Mouse (Mus musculus) lung, embryonic 15.5 days (tissue): ENCODE data around the gene Igfbp7. TPM values are rescaled to one million over a fixed set of nuclear protein-coding genes. Genes with fewer than 3 reads are reported as not detected.

Source experiments
- ATAC-seq: fragments of 200-750 bp; cut with Nextera tagmentation; 2 replicates; pipeline ENCODE4 v1.8.0; 2017; ENCODE audit warnings: moderate number of reproducible peaks, borderline replicate concordance; ENCODE audit not compliant: low FRiP score, low TSS enrichment; ENCODE audit errors: extremely low read depth
- H3K27ac ChIP-seq: fragments of 300-500 bp; sonication (generic); 2 replicates; pipeline ENCODE4 v1.5.1; 2015; ENCODE audit warnings: moderate library complexity, mild to moderate bottlenecking, inconsistent platforms
- H3K27me3 ChIP-seq: fragments of 300-500 bp; sonication (generic); 2 replicates; pipeline ENCODE4 v1.6.1; 2015; ENCODE audit warnings: inconsistent platforms
- H3K36me3 ChIP-seq: fragments of 300-500 bp; sonication (generic); 2 replicates; pipeline ENCODE4 v1.6.1; 2015; ENCODE audit warnings: inconsistent platforms
- H3K4me1 ChIP-seq: fragments of 300-500 bp; sonication (generic); 2 replicates; pipeline ENCODE4 v1.6.1; 2015; ENCODE audit warnings: inconsistent platforms
- H3K4me2 ChIP-seq: fragments of 300-500 bp; sonication (generic); 2 replicates; pipeline ENCODE4 v1.6.1; 2015; ENCODE audit warnings: inconsistent platforms, mild to moderate bottlenecking, moderate library complexity
- H3K4me3 ChIP-seq: fragments of 300-500 bp; sonication (generic); 2 replicates; pipeline ENCODE4 v1.5.1; 2015; ENCODE audit warnings: mild to moderate bottlenecking, inconsistent platforms
- H3K9ac ChIP-seq: fragments of 300-500 bp; sonication (generic); 2 replicates; pipeline ENCODE4 v1.6.1; 2015; ENCODE audit warnings: inconsistent platforms
- H3K9me3 ChIP-seq: fragments of 300-500 bp; sonication (generic); 2 replicates; pipeline ENCODE4 v1.6.1; 2016; ENCODE audit warnings: inconsistent platforms
- WGBS: fragments of 180-500 bp; shearing (Covaris S2); methylation state at CpG from one replicate; pipeline ENCODE4 v1.1.7; 2015; 5-methylcytosine and 5-hydroxymethylcytosine counted together
- polyA plus RNA-seq: library from polyadenylated mRNA; unstranded; fragments of >200 nt; fragmentation: Nextera tagmentation; extraction: Ambion mirVana; gene quantifications from 2 replicates; pipeline ENCODE4 v1.2.1, GENCODE M21; 2015

Gene Igfbp7
- polyA plus RNA-seq, 1 experiment from 2014 or later: 88.4 TPM

- Histone ChIP-seq H3K4me1 (peaks cover 30% of the 10 kb centered on the region), H3K36me3 (no peaks in the 10 kb centered on the region), H3K4me3 (no peak overlapping the region), H3K9ac (no peak overlapping the region), H3K27me3 (no peaks in the 10 kb centered on the region), H3K4me2 (no peak overlapping the region), H3K27ac (no peak overlapping the region), H3K9me3 (no peaks in the 10 kb centered on the region)
- ATAC-seq: no peak
- 71% methylated on average over 4 of the region's 4 CpGs for WGBS
These were observed 46.8 kb downstream of the Igfbp7 start for GRCm38 (mm10) chr5:77361006-77361405.

GRCm38 (mm10) chr5:77359971-77360370 lies 47.9 kb downstream of the Igfbp7 start:
- H3K4me2 ChIP-seq: no peak overlapping the region
- WGBS: 93% methylated on average over 4 of the region's 4 CpGs
- no peak overlapping the region for H3K27ac ChIP-seq
- no peak overlapping the region for H3K4me3 ChIP-seq
- H3K9me3 ChIP-seq: no peaks in the 10 kb centered on the region
- H3K36me3 ChIP-seq: no peaks in the 10 kb centered on the region
- ATAC-seq: no peak
- peaks cover 41% of the 10 kb centered on the region for H3K4me1 ChIP-seq
- no peaks in the 10 kb centered on the region for H3K27me3 ChIP-seq
- no peak overlapping the region for H3K9ac ChIP-seq

GRCm38 (mm10) chr5:77358347-77358746 lies 49.5 kb downstream of the Igfbp7 start:
- 0% methylated on average over 10 of the region's 10 CpGs for WGBS
- H3K27me3 ChIP-seq: no peaks in the 10 kb centered on the region
- H3K36me3 ChIP-seq: no peaks in the 10 kb centered on the region
- peak; percentile 72 for ATAC-seq
- H3K9me3 ChIP-seq: no peaks in the 10 kb centered on the region
- peak overlapping the region; percentile 37 for H3K4me3 ChIP-seq
- H3K27ac ChIP-seq: peak overlapping the region; percentile 90
- H3K4me1 ChIP-seq: peaks cover 35% of the 10 kb centered on the region
- H3K4me2 ChIP-seq: peak overlapping the region; percentile 60
- H3K9ac ChIP-seq: peak overlapping the region; percentile 33

GRCm38 (mm10) chr5:77357405-77358149 lies 50.3 kb downstream of the Igfbp7 start:
- H3K4me2 ChIP-seq: peak overlapping the region; percentile 60
- H3K27me3 ChIP-seq: no peaks in the 10 kb centered on the region
- peak overlapping the region; percentile 33; the same call in 1 of the 2 replicates for H3K9ac ChIP-seq
- H3K4me1 ChIP-seq: peaks cover 35% of the 10 kb centered on the region
- H3K4me3 ChIP-seq: peak overlapping the region; percentile 37
- 13% methylated on average over 22 of the region's 22 CpGs for WGBS
- no peaks in the 10 kb centered on the region for H3K9me3 ChIP-seq
- peak overlapping the region; percentile 90 for H3K27ac ChIP-seq
- no peaks in the 10 kb centered on the region for H3K36me3 ChIP-seq
- peak; percentile 85 for ATAC-seq

GRCm38 (mm10) chr5:77355307-77356265 lies 52.3 kb downstream of the Igfbp7 start:
- H3K9me3 ChIP-seq: no peaks in the 10 kb centered on the region
- peak overlapping the region; percentile 29 for H3K27ac ChIP-seq
- no peak overlapping the region for H3K9ac ChIP-seq
- ATAC-seq: no peak
- H3K4me3 ChIP-seq: no peak overlapping the region
- peaks cover 35% of the 10 kb centered on the region for H3K4me1 ChIP-seq
- WGBS: 58% methylated on average over 19 of the region's 19 CpGs
- H3K4me2 ChIP-seq: no peak overlapping the region
- H3K27me3 ChIP-seq: no peaks in the 10 kb centered on the region
- H3K36me3 ChIP-seq: no peaks in the 10 kb centered on the region

GRCm38 (mm10) chr5:77354361-77354787 lies 53.5 kb downstream of the Igfbp7 start:
- ATAC-seq: peak; percentile 21; the same call in 1 of the 2 replicates
- no peak overlapping the region for H3K27ac ChIP-seq
- H3K4me2 ChIP-seq: peak overlapping the region; percentile 34
- no peaks in the 10 kb centered on the region for H3K9me3 ChIP-seq
- no peak overlapping the region for H3K9ac ChIP-seq
- H3K36me3 ChIP-seq: peaks cover 7% of the 10 kb centered on the region
- peaks cover 35% of the 10 kb centered on the region for H3K4me1 ChIP-seq
- H3K4me3 ChIP-seq: no peak overlapping the region
- WGBS: 7% methylated on average over 16 of the region's 16 CpGs
- H3K27me3 ChIP-seq: no peaks in the 10 kb centered on the region

GRCm38 (mm10) chr5:77351691-77352090 lies 56.1 kb downstream of the Igfbp7 start:
- no peak overlapping the region for H3K4me2 ChIP-seq
- no peaks in the 10 kb centered on the region for H3K27me3 ChIP-seq
- no peak overlapping the region for H3K27ac ChIP-seq
- no peak overlapping the region for H3K4me3 ChIP-seq
- no peaks in the 10 kb centered on the region for H3K9me3 ChIP-seq
- ATAC-seq: no peak
- peaks cover 18% of the 10 kb centered on the region for H3K4me1 ChIP-seq
- peaks cover 28% of the 10 kb centered on the region for H3K36me3 ChIP-seq
- 67% methylated on average over 9 of the region's 9 CpGs for WGBS
- no peak overlapping the region for H3K9ac ChIP-seq

GRCm38 (mm10) chr5:77349971-77350658 lies 57.7 kb downstream of the Igfbp7 start:
- Histone ChIP-seq H3K9me3 (no peaks in the 10 kb centered on the region), H3K27ac (no peak overlapping the region), H3K4me2 (no peak overlapping the region), H3K4me3 (no peak overlapping the region), H3K9ac (no peak overlapping the region), H3K36me3 (peaks cover 42% of the 10 kb centered on the region), H3K4me1 (peaks cover 5% of the 10 kb centered on the region), H3K27me3 (no peaks in the 10 kb centered on the region)
- WGBS: 91% methylated on average over 15 of the region's 15 CpGs
- no peak for ATAC-seq

GRCm38 (mm10) chr5:77348901-77349300 lies 58.9 kb downstream of the Igfbp7 start:
- peaks cover 50% of the 10 kb centered on the region for H3K36me3 ChIP-seq
- 92% methylated on average over 8 of the region's 8 CpGs for WGBS

GRCm38 (mm10) chr5:77340033-77340432 lies 67.8 kb downstream of the Igfbp7 start:
- H3K9me3 ChIP-seq: no peaks in the 10 kb centered on the region
- no peak overlapping the region for H3K9ac ChIP-seq
- no peak overlapping the region for H3K27ac ChIP-seq
- no peaks in the 10 kb centered on the region for H3K27me3 ChIP-seq
- H3K36me3 ChIP-seq: peaks cover 80% of the 10 kb centered on the region
- H3K4me1 ChIP-seq: no peaks in the 10 kb centered on the region
- 84% methylated on average over 4 of the region's 4 CpGs for WGBS
- H3K4me3 ChIP-seq: no peak overlapping the region
- ATAC-seq: no peak
- no peak overlapping the region for H3K4me2 ChIP-seq

More at GRCm38 (mm10) chr5:77348901-77349300, 58.9 kb downstream of the Igfbp7 start:
- no peak for ATAC-seq
- Histone ChIP-seq H3K9ac (no peak overlapping the region), H3K27ac (no peak overlapping the region), H3K4me2 (no peak overlapping the region), H3K4me1 (no peaks in the 10 kb centered on the region), H3K4me3 (no peak overlapping the region), H3K9me3 (no peaks in the 10 kb centered on the region), H3K27me3 (no peaks in the 10 kb centered on the region)

- no peaks in the 10 kb centered on the region for H3K4me1 ChIP-seq
- no peak overlapping the region for H3K27ac ChIP-seq
- H3K4me2 ChIP-seq: no peak overlapping the region
- no peak overlapping the region for H3K9ac ChIP-seq
- H3K36me3 ChIP-seq: peaks cover 82% of the 10 kb centered on the region
- no peaks in the 10 kb centered on the region for H3K9me3 ChIP-seq
- 80% methylated on average over 5 of the region's 5 CpGs for WGBS
- no peaks in the 10 kb centered on the region for H3K27me3 ChIP-seq
- ATAC-seq: no peak
- H3K4me3 ChIP-seq: no peak overlapping the region
These were observed 77.7 kb downstream of the Igfbp7 start for GRCm38 (mm10) chr5:77330154-77330553.
